Mouse (Mus musculus): ENCODE results near the gene Mien1.

The Mien1 gene

GRCm38 (mm10) chr11:98438331-98439158 lies at the start of gene Mien1:
Gene Mien1, minus strand, starts transcription at chr11:98438991.
- DNase-seq (ENCODE audit: low read depth, low spot score), result peak; percentile 94

GRCm38 (mm10) chr11:98487526-98488040 lies 48.8 kb upstream of the Mien1 start:
- no peak for DNase-seq (ENCODE audit: low read depth, low spot score)

- DNase-seq (ENCODE audit: low read depth, low spot score), result no peak
These were observed 47.0 kb upstream of the Mien1 start for GRCm38 (mm10) chr11:98485749-98486148.

GRCm38 (mm10) chr11:98482067-98482466 lies 43.3 kb upstream of the Mien1 start:
- DNase-seq (ENCODE audit: low read depth, low spot score), result no peak

- DNase-seq (ENCODE audit: low read depth, low spot score), result no peak
These were observed 42.4 kb upstream of the Mien1 start for GRCm38 (mm10) chr11:98481231-98481630.

- no peak for DNase-seq (ENCODE audit: low read depth, low spot score)
These were observed 41.2 kb upstream of the Mien1 start for GRCm38 (mm10) chr11:98479940-98480497.

- DNase-seq (ENCODE audit: low read depth, low spot score), result peak; percentile 86
These were observed 40.5 kb upstream of the Mien1 start for GRCm38 (mm10) chr11:98479026-98479939.

GRCm38 (mm10) chr11:98477011-98477701 lies 38.4 kb upstream of the Mien1 start:
- DNase-seq (ENCODE audit: low read depth, low spot score), result peak; percentile 96

- DNase-seq (ENCODE audit: low read depth, low spot score), result no peak
These were observed 37.6 kb upstream of the Mien1 start for GRCm38 (mm10) chr11:98476434-98476807.

GRCm38 (mm10) chr11:98475630-98476433 lies 37.0 kb upstream of the Mien1 start:
- peak; percentile 48 for DNase-seq (ENCODE audit: low read depth, low spot score)

- DNase-seq (ENCODE audit: low read depth, low spot score), result peak; percentile 76
These were observed 36.2 kb upstream of the Mien1 start for GRCm38 (mm10) chr11:98474967-98475366.

- peak; percentile 49 for DNase-seq (ENCODE audit: low read depth, low spot score)
These were observed 35.2 kb upstream of the Mien1 start for GRCm38 (mm10) chr11:98473916-98474479.

- peak; percentile 32 for DNase-seq (ENCODE audit: low read depth, low spot score)
These were observed 33.9 kb upstream of the Mien1 start for GRCm38 (mm10) chr11:98472696-98473095.

GRCm38 (mm10) chr11:98470795-98471194 lies 32.0 kb upstream of the Mien1 start:
- DNase-seq (ENCODE audit: low read depth, low spot score), result peak; percentile 64

GRCm38 (mm10) chr11:98469761-98470714 lies 31.2 kb upstream of the Mien1 start:
- DNase-seq (ENCODE audit: low read depth, low spot score), result no peak

- no peak for DNase-seq (ENCODE audit: low read depth, low spot score)
These were observed 25.7 kb upstream of the Mien1 start for GRCm38 (mm10) chr11:98464516-98464915.

GRCm38 (mm10) chr11:98463911-98464310 lies 25.1 kb upstream of the Mien1 start:
- peak; percentile 44 for DNase-seq (ENCODE audit: low read depth, low spot score)

GRCm38 (mm10) chr11:98462255-98462654 lies 23.5 kb upstream of the Mien1 start:
- DNase-seq (ENCODE audit: low read depth, low spot score), result peak; percentile 67
